Mouse (Mus musculus) cortical plate, adult 2 months (tissue): ENCODE measurements around the gene Mymx. TPM values are rescaled to one million over a fixed set of nuclear protein-coding genes. Genes with fewer than 3 reads are reported as not detected.

ENCODE experiments used
- H3K27ac ChIP-seq: fragments of 200-500 bp; 2 replicates; pipeline ENCODE4 v1.5.1; 2012; ENCODE audit warnings: low read length, control low read depth, inconsistent platforms; ENCODE audit not compliant: insufficient read depth
- H3K4me1 ChIP-seq: fragments of 200-500 bp; 2 replicates; pipeline ENCODE4 v1.6.1; 2011; ENCODE audit warnings: low read length; ENCODE audit not compliant: control insufficient read depth, insufficient read depth
- H3K4me3 ChIP-seq: fragments of 200-500 bp; 2 replicates; pipeline ENCODE4 v1.5.1; 2011; ENCODE audit warnings: mild to moderate bottlenecking, low read length, control low read depth; ENCODE audit not compliant: insufficient read depth
- CTCF ChIP-seq: fragments of 200-500 bp; IDR thresholded peaks from 2 replicates; pipeline ENCODE4 v1.5.1; 2011; ENCODE audit warnings: mild to moderate bottlenecking, control low read depth, low read length; ENCODE audit not compliant: insufficient read depth; ENCODE audit errors: extremely low read depth
- POLR2A ChIP-seq: fragments of 200-500 bp; IDR thresholded peaks from 2 replicates; pipeline ENCODE4 v1.6.1; 2011; ENCODE audit warnings: mild to moderate bottlenecking, low read length, control low read depth; ENCODE audit not compliant: insufficient read depth; ENCODE audit errors: extremely low read depth
- polyA plus RNA-seq: library from polyadenylated mRNA; depleted of rRNA; stranded (reverse); fragments of >200 nt; gene quantifications from 2 replicates; pipeline ENCODE4 v1.2.3, GENCODE M21; 2012

Mymx gene
- polyA plus RNA-seq, 1 experiment: not detected

DNA sequence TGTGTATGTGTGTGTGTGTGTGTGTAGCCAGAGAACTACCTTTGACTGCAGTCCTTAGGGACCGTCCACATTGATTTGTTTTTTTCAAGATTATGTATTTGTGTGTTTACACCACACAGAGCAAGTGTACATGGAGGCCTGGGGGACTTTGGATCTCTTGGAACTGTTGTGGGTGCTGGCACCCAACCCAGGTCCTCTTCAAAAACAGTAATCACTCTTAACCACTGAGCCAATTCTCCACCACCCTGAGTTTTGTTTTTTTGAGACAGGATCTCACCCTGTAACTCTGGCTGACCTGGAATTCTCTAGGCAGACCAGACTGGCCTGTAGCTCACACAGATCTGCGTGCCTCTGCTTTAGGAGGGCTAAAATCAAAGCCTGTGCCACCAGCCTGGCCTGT is 3.5 kb downstream of the Mymx start:
- TF ChIP-seq CTCF (no peak), POLR2A (no peak)
- no peak overlapping the region for H3K27ac ChIP-seq
- no peak overlapping the region for H3K4me3 ChIP-seq
- H3K4me1 ChIP-seq: peaks cover 6% of the 10 kb centered on the region

DNA sequence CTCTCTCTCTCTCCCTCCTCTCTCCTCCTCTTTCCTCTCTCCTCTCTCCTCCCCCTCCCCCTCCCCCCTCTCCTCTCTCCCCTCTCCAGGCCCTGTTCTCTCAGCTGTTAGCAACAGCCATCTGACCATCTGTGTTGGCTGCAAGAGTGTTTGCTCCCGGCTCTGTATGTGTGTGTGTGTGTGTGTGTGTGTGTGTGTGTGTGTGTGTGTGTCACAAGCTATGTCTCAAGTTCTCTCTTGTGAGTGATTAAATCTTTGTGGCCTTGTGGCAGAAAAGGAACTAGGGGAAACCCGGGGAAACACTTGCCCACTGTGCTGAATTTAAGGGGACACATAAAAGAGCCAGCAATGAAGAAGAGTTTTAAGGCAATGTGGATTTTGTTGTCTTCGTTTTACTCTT is 4.1 kb downstream of the Mymx start:
- no peak overlapping the region for H3K27ac ChIP-seq
- peaks cover 6% of the 10 kb centered on the region for H3K4me1 ChIP-seq

DNA sequence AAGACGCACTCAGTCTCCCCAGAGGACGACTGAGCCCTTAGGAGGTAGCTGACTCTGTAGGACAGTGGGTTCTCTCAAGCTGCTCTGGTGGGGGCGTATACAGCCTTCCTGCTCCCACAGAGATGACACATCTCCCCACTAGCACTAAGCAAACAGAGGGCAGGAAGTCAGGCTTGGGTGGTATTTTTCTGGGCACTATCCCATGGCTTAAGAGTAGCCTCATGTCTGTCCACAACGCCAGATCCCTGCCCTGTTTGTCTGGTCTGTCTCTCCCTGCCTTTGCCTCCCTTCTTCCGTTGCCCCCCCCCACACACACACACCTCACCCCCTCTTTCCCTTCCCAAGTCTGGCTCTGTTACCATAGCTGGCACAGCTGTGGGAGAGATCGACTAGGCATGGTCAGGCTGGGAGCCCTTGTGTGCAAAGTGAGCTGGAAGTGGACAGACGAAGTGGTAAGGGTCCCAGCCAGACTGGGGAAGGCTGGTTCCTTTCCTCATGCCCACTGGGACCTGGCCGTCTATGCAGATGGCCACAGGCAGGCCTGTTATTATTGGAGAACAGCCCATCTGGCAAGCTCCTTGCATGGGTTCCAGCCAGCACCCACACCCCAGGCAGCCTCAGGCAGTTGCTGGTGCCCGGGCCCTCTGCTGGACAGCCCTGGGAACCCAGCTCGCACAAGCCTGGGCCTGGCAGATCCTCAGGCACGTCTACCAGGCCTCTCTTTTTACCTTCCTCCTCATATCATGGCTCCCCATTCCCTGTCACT is 5.1 kb downstream of the Mymx start:
- Histone ChIP-seq H3K4me3 (no peak overlapping the region), H3K27ac (no peak overlapping the region), H3K4me1 (peaks cover 9% of the 10 kb centered on the region)
- TF ChIP-seq CTCF: peak; percentile 35; the same call in 1 of the 2 replicates
- no peak for TF ChIP-seq POLR2A

More for the DNA sequence above, 4.1 kb downstream of the Mymx start:
- TF ChIP-seq POLR2A: no peak
- TF ChIP-seq CTCF: no peak
- H3K4me3 ChIP-seq: no peak overlapping the region

DNA sequence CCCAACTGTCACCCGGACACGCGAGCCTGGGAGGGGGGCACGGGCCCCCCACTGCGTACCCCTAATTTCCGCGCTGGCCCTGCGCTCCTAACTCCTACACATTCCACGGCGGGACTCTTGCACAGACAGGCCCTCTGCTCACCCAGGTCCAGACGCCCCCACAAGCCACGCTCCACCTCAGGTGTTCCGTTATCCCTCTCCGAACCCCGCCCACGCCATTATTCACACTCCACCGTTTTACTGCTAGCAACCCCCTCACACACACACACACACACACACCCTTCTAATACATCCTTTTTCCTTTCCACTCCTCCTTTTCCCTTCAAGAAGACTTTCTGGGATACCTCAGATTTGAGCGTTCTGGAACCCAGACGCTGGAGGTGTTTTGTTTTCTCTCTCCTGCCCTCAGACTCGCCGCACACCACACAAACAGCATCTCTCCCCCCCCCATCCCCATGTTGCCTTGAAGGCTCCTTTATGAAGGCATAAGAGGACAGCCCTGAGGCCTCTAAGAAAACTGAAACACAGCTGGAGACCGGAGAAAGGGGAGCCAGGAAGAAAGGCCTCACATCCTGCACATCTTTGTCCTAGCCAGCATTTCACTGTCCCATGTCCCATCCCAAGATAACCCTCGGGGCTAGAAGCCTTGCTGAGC is 6.0 kb downstream of the Mymx start:
- TF ChIP-seq CTCF: no peak
- TF ChIP-seq POLR2A: no peak
- H3K4me1 ChIP-seq: peaks cover 9% of the 10 kb centered on the region
- peak overlapping the region; percentile 38 for H3K4me3 ChIP-seq
- no peak overlapping the region for H3K27ac ChIP-seq

DNA sequence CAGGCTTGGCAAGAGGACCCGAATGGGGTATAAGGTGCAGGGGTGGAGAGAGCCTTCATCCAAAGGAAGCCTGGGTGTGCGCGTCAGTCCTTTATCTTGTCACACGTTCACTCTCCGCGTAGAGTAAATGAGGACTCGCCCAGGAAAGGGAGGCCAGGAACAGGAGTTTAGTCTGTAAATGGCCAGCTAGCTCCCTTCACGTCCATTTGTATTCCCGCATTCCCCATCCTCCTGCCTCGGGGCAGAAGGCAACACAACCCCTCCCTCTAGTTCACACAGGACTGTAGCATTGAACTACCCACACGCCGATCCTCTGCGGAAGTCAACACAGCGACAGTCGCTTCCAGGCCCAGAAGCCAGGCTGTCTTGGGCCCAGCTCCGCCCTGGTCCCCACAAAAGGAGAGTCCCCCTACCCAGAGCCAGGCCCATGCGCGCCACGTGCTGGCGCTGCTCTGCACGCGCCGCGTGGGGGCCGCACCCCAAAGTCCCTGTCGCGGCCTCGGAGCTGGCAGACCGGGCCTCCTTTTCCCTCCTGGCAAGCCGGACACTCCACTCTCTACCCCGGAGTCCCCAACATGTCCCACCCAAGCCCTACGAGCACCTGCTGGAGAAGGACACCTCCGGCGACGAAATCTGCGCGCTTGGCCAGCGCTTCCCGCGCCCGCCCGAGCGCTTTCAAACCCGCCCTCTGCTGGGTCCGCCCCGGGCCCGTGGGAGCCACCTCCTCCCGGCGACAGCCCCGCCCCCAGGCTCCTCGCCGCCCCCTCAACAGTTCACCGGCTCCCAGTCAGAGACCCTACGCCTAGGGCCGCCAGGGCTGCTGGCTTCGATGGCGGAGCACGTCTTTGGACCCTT is 6.8 kb downstream of the Mymx start:
- Histone ChIP-seq H3K27ac (no peak overlapping the region), H3K4me3 (peak overlapping the region; percentile 38), H3K4me1 (peaks cover 9% of the 10 kb centered on the region)
- TF ChIP-seq CTCF (no peak), POLR2A (no peak)

DNA sequence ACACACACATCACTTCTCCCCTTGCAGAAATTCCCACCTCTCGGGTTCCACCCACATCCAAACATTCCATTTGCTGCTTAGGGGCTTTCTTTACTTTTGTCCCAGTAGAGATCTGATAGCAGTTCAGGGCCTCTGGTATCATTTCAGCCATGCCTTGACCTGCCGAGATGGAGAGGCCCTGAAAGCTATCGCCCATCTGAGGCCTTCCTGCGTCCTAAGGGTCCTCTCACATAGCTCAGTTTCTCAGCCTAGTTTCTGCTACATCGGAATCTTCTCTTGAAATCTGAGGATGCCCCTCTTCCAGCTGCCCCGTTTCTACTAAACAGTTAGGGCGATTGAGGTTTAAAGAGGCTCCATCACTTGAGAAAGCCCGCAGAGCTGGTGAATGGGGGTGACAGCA is 7.7 kb downstream of the Mymx start:
- Histone ChIP-seq H3K4me3 (no peak overlapping the region), H3K4me1 (peaks cover 9% of the 10 kb centered on the region), H3K27ac (no peak overlapping the region)

DNA sequence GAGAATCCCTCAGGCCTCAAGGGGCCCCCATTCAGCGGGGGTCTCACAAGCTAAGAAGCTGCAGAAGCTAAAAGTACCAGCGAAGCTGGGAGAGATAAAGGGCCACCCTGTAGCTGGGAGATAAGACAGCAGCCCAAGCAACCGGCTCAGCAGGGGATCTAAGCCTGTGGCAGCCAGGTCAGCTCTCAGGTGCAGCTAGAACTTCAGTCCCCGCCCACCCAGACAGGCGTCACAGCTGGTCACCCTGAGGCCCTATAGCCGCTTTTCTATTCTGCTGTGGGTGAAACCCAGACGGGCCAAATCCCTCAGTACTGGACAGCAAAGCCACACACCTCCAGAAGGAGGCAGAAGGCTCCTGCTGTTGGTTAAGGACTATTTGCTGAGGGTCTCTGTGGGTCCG is 8.4 kb downstream of the Mymx start:
- Histone ChIP-seq H3K27ac (no peak overlapping the region), H3K4me1 (peaks cover 9% of the 10 kb centered on the region), H3K4me3 (no peak overlapping the region)
- TF ChIP-seq POLR2A (no peak), CTCF (no peak)

More for the DNA sequence above, 7.7 kb downstream of the Mymx start:
- TF ChIP-seq POLR2A (no peak), CTCF (no peak)

DNA sequence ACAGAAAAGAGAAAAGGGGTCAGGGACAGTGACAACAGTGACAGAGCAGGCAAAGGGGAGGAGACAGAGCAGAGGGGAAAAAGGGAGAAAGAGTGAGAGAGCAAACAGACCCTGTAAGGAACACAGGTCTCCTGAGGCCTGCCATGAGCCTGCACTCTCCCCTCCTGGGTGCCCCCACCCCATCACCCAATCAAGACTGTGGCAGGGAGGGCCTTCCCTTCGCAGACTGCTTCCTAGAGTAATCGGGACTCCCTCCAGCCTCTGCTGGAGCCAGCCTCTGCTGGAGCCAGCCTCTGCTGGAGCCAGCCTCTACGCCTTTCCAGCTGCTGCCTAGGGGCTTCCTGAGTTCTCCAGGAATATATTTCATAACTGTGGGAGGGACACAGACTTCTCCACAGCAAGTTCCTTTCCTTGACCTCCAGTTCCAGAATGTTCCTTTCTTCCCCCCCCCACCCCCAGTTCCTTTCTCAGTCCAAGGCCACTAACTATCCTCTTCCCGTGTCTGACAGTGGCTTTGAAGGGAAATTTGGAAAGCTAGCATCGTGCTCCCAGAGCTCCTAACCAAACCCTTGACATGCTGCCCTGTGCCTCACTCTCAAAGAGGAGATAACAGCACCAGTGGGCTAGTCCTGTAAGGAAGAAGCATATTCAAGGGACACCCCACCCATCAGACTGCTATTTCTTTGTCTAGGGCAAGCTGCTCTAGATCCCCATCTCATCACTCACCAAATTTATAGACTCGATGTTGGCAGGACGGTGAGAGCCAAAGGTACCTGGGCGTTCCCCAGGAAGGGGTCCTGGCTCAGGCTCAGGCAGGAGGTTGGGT is 9.1 kb downstream of the Mymx start:
- no peak for TF ChIP-seq POLR2A
- TF ChIP-seq CTCF: no peak
- Histone ChIP-seq H3K27ac (0 out of 2 replicates have a peak overlapping the region, but pooled peaks have one; percentile 45), H3K4me1 (peaks cover 9% of the 10 kb centered on the region), H3K4me3 (peak overlapping the region; percentile 28; the same call in 1 of the 2 replicates)
